Mouse (Mus musculus): ENCODE data around the gene Gm10134. TPM values are rescaled to one million over a fixed set of nuclear protein-coding genes. Genes with fewer than 3 reads are reported as not detected.

Gm10134 gene
- polyA plus RNA-seq, 1 experiment from 2014 or later: 1.4 TPM

- Histone ChIP-seq H3K27ac (no peak overlapping the region), H3K36me3 (peaks cover 95% of the 10 kb centered on the region), H3K9me3 (no peaks in the 10 kb centered on the region), H3K4me1 (no peaks in the 10 kb centered on the region), H3K9ac (no peak overlapping the region), H3K4me2 (replicated peaks) (no peak overlapping the region), H3K27me3 (no peaks in the 10 kb centered on the region), H3K4me3 (no peak overlapping the region)
- 81% methylated on average over 6 of the region's 6 CpGs for WGBS
- ATAC-seq (ENCODE audit: low FRiP score, low read depth): no peak
Measured at GRCm38 (mm10) chr2:28546560-28546959, 40.7 kb downstream of the Gm10134 start.

- no peaks in the 10 kb centered on the region for H3K4me1 ChIP-seq
- H3K27me3 ChIP-seq: no peaks in the 10 kb centered on the region
- WGBS: 51% methylated on average over 11 of the region's 11 CpGs
- no peak overlapping the region for H3K4me2 ChIP-seq (replicated peaks)
- ATAC-seq (ENCODE audit: low FRiP score, low read depth): no peak
- no peaks in the 10 kb centered on the region for H3K9me3 ChIP-seq
- no peak overlapping the region for H3K27ac ChIP-seq
- no peak overlapping the region for H3K9ac ChIP-seq
- H3K4me3 ChIP-seq: no peak overlapping the region
- H3K36me3 ChIP-seq: peaks cover 95% of the 10 kb centered on the region
Measured at GRCm38 (mm10) chr2:28547237-28548172, 41.6 kb downstream of the Gm10134 start.

DNA sequence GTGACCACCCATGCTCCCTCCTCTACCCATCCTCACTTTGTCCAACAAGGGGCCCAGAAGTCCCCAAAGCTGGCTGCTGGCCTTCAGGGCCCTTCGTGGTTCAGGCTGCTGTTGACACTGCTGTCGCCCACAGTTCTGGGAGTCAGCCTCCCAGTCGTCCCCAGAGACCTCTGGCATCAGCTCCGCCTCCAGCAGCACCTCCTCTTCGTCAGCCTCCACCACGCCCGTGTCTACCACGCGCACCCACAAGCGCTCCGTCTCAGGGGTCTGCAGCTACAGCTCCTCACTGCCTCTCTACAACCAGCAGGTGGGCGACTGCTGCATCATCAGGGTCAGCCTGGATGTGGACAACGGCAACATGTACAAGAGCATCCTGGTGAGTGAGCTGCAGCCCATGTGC lies 43.3 kb downstream of the Gm10134 start:
- Histone ChIP-seq H3K27ac (no peak overlapping the region), H3K4me1 (no peaks in the 10 kb centered on the region), H3K36me3 (peaks cover 95% of the 10 kb centered on the region), H3K4me3 (no peak overlapping the region), H3K4me2 (replicated peaks) (no peak overlapping the region), H3K27me3 (no peaks in the 10 kb centered on the region), H3K9me3 (no peaks in the 10 kb centered on the region), H3K9ac (no peak overlapping the region)
- ATAC-seq (ENCODE audit: low FRiP score, low read depth): no peak
- WGBS: 91% methylated on average over 13 of the region's 13 CpGs

DNA sequence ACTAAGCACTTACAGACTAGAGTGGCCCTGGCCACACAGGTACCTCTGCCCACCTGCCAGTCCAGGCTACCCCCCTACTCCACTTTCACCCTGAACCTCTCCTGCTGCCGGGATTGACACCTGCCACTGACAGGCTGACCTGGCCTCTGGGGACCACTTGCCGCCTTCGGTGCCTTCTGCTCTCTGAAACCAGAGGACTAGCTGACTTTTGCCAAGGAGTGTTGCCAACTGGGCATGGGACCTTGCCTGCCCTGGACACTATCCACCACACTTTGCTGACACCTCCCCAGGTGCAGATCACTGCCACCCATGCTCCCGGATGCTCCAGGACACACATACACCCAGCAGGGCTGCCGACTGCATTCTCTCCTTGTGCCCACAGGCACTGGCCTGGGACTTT lies 46.4 kb downstream of the Gm10134 start:
- H3K9me3 ChIP-seq: no peaks in the 10 kb centered on the region
- H3K27ac ChIP-seq: no peak overlapping the region
- H3K9ac ChIP-seq: no peak overlapping the region
- ATAC-seq (ENCODE audit: low FRiP score, low read depth): no peak
- H3K36me3 ChIP-seq: peaks cover 75% of the 10 kb centered on the region
- H3K27me3 ChIP-seq: no peaks in the 10 kb centered on the region
- 93% methylated on average over 5 of the region's 5 CpGs for WGBS
- no peaks in the 10 kb centered on the region for H3K4me1 ChIP-seq
- no peak overlapping the region for H3K4me2 ChIP-seq (replicated peaks)
- no peak overlapping the region for H3K4me3 ChIP-seq

Other genes starting within 250 kb of the Gm10134 start
- gene Ppp1r26, start 59.3 kb upstream of the Gm10134 start, polyA plus RNA-seq (2015; fragmentation: Nextera tagmentation; extraction: Ambion mirVana): 6.2 and 7.1 TPM in 2 replicates
- gene 1700007K13Rik, start 39.8 kb upstream of the Gm10134 start, polyA plus RNA-seq (2015; fragmentation: Nextera tagmentation; extraction: Ambion mirVana): 0.32 and 0.48 TPM in 2 replicates
- gene Mrps2, start 38.0 kb upstream of the Gm10134 start, polyA plus RNA-seq (2015; fragmentation: Nextera tagmentation; extraction: Ambion mirVana): 59.4 and 60.0 TPM in 2 replicates
- gene Gbgt1, start 9.2 kb upstream of the Gm10134 start, polyA plus RNA-seq (2015; fragmentation: Nextera tagmentation; extraction: Ambion mirVana): 0.94 and 0.95 TPM in 2 replicates
- 45.1 and 53.8 TPM in 2 replicates for gene Ralgds, start 7.0 kb downstream of the Gm10134 start, polyA plus RNA-seq (2015; fragmentation: Nextera tagmentation; extraction: Ambion mirVana)
- 0.11 TPM in 1 of 2 replicates, not detected in the other for gene Cel, start 57.3 kb downstream of the Gm10134 start, polyA plus RNA-seq (2015; fragmentation: Nextera tagmentation; extraction: Ambion mirVana)
- 53.4 and 53.5 TPM in 2 replicates for gene Gtf3c5, start 77.7 kb downstream of the Gm10134 start, polyA plus RNA-seq (2015; fragmentation: Nextera tagmentation; extraction: Ambion mirVana)
- 0.65 and 0.98 TPM in 2 replicates for gene Gfi1b, start 115.9 kb downstream of the Gm10134 start, polyA plus RNA-seq (2015; fragmentation: Nextera tagmentation; extraction: Ambion mirVana)
- gene Tsc1, start 135.1 kb downstream of the Gm10134 start, polyA plus RNA-seq (2015; fragmentation: Nextera tagmentation; extraction: Ambion mirVana): 21.2 and 23.2 TPM in 2 replicates
- gene Spaca9, start 193.6 kb downstream of the Gm10134 start, polyA plus RNA-seq (2015; fragmentation: Nextera tagmentation; extraction: Ambion mirVana): 1.7 and 2.0 TPM in 2 replicates
- 0.74 and 0.75 TPM in 2 replicates for gene Ak8, start 194.1 kb downstream of the Gm10134 start, polyA plus RNA-seq (2015; fragmentation: Nextera tagmentation; extraction: Ambion mirVana)